Mouse (Mus musculus) frontal cortex, postnatal 25 days (tissue): ENCODE results near the gene Ctsw.
"Not testable (repeated sequence)": the region's sequence is repeated elsewhere in the genome, so short reads cannot be mapped to it uniquely, and the experiment has no call there.

Experiments used
- DNase-seq, 2 experiments: peaks; one replicate each; pipeline ENCODE4 v3.0.0; 2022; ENCODE audit warnings: low spot score in 2 of 2

The Ctsw gene

DNA sequence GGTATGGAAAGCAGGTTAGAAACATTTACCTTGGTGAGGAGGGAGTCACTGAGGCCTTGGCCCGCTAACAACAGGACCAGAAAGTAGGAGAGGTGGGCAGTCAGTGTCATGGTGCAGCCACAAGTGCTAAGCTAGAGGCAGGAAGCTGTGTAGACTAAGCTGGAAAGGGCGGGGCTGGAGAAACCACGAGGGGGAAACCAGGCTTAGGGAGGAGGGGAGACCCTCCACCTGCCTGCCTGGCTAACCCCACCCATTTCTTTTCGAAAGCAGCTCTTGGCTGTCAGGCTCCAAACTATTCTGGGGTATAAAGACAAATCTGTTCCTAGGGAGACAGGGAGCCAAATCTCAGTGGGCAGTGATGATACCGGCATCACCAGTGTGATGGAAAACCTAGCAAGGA is at the start of gene Ctsw:
Gene Ctsw, minus strand, starts transcription at position 134 of the 400 bp plus-strand sequence.
- no peak for DNase-seq

- no peak for DNase-seq
These were observed 48.7 kb upstream of the Ctsw start for GRCm38 (mm10) chr19:5516906-5517505.

- DNase-seq: no peak
These were observed 47.8 kb upstream of the Ctsw start for GRCm38 (mm10) chr19:5515840-5516777.

- DNase-seq: no peak
These were observed 44.7 kb upstream of the Ctsw start for GRCm38 (mm10) chr19:5513005-5513349.

DNA sequence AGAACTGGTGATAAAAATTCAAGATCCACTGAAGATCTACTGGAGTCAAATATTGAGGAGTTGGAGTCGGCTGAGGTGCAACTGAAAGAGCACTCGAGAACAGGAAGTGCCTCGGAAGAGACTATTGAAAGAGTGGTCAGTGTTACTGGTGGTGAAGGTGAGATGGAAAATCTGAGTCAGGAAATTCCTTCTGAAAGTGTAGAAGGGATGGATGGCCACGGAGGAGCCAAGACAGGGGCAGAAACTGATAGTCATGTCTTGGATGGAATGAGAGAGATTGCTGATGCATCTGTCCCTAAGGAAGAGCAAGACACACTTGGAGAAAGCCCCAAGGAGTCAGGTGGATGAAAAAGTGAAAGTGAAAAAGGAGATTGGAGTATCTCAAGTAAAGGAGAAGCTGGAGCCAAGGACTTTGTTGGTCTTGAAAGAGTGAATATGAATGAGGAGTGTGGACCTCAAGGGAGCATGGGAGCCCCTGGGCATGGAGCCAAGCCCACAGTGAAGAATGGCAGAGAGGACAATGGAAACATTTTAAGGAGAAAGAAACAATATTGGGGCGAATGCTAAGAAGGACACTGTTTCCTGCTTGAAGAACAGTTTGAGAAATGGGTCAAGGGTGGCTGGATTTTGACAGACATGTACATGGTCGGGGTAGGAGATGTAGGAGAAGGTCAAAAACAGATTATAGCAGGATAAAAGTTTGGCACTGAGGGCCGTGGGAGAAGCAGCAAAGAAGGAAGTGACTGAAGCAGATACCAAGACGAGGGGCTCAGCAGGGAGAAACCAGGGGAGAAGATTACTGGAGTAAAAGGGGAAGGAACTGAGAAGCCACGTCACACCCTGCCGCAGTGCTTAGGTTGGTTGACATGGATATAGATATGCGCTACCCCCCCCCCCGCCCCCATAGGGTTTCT is 44.0 kb upstream of the Ctsw start:
- DNase-seq: no peak

DNA sequence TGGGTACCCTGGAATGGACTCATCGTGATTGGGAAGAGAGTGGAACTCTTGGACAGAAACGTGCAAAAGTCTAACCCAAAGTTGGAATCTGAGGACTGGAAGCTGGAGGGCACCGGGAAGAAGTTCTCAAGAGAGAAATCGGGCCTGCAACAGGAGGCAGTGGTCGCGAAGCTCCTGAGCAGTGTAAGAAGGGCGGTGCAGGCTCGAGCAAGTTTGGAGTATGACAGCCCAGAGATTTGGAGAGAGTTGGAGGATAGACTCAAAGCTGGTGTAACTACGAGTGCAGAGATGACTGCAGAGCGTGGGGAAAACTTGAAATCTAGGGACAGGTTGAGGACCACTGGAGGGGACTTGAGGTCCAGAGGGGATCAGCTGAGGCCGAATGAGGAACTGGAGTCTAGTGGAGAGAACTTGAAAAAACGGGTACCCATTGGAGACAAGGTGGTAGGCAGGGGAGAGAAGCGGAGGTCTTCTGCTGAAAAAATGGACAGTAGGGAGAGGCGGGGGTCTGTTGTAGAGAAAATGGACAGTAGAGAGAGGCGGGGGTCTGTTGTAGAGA is 42.8 kb upstream of the Ctsw start:
- no peak for DNase-seq

DNA sequence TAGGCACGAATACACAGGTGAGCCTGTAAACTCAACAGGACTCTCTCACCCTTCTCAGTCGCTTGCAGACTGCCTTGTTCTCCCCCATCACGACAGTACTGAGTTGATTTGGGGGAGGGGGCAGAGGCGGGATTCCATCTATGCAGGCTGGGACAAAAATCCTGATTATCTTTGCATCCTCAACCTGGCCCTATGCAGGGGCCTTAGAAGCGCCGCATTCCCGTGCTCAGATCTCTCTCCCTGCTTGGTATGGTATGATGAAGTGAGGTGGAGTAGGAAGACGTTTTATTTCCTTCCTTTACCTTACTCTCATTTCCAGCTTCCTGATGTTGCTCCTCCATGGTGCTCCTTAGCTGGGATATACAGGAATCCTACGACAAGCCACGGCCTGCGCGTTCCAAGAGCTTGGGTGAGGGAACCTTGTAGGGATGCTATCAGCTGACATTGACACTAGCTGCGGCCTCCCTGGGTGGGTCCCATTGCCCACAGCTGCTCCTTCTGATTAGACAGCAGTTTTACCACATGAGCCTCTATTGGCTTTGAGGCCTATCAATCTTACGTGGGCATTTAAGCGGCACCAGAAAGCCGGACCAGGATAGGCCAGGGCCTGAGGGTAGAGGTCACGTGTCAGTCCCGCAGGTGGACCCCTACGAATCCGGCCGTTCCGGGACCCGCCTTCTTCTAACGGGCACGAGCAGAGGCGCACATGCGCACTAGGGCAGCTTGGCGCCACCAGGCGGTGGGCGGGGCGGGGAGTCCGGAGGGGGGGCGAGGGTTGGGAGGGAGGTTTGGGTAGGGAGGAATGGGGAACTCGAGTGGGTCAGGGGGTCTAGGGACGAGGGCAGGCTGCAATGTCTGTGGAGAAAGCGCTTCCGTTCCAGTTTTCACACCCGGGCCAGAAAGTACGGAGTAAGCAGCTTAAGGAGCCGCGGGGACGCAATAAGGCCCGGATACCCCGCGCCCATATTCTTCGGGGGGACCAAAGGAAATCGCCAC is 42.0 kb upstream of the Ctsw start, which contains the start of gene Snx32:
Gene Snx32, minus strand, starts transcription at position 508 of the 996 bp plus-strand sequence.
- DNase-seq: peak; percentile 91 to 98

- DNase-seq: no peak
These were observed 35.4 kb upstream of the Ctsw start, which contains the start of gene 1700020D05Rik for GRCm38 (mm10) chr19:5503687-5504086. TSS of gene 1700020D05Rik (minus strand) at chr19:5503787.

DNA sequence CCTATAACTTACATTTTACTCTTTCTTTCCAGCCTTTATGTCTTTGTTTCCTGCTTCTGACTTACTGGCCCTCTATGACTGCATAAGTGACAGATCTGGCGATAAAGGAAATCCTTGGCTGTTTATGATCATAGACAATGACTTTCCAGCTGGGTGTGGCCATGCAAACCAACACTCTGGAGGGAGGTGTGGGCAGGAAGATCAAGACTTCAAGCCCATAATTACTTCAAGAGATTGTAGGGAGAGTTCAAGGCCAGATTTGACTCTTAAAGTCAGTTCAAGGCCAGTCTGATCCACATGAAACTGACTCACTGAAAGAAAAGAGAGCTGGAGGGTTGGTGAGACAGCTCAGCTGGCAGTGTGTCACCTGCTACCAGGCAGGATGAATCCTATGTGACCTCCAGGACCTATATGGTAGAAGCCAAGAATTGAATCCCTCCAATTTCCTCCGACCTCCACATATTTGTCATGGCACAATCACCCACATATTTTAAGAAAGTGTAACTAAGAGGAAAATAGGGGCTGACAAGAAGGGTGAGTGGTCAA is 32.1 kb upstream of the Ctsw start:
- DNase-seq: no peak

DNA sequence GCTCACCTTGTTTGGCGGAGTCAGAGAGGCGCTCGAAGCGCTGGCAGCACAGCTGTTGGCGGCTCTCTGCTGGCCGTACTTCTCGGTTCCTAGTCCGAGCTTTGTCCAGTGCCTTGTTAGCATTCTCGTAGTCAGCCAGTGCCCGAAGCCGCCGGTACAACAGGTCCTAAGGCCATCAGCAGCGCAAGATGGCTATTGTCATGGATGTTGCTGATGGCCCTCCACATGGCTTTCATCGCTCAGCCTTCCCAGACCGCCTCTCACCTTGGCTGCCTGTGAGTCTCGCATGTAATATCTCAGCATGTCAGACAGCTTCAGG is 27.7 kb upstream of the Ctsw start:
- DNase-seq: no peak

DNA sequence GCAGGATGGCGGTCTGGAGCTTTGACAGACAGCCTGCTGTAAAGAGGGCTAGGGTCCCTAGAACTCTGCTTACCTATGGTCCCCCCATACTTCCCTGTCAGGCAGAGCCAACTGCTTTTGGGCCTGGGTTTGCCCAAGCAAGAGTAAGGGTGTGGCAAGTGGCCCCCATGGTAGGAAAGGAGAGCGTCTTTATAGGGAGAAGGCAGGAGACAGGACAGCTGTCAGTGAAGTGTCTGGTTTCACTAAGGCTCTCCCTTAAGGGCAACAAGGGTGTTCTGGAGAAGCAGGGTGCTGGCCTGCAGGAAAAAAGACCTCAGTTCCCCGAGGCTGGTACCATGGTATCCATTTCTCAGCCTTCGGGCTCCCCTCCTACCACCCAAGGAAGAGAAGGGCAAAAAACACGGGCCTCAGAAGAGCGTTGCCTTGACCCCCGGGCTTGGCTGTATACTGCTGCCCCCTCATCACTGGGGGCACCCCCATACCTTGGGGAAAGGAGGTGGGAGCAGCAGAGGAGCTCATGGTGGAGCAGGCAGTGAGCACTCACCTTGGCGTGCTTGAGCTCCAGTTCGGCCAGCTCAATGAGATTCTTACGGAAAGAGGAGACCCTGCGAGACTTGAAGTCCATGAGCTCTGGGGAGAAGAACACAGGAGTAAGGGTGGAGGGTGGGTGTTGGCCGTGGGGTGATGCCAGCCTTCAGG is 27.2 kb upstream of the Ctsw start:
- no peak for DNase-seq

DNA sequence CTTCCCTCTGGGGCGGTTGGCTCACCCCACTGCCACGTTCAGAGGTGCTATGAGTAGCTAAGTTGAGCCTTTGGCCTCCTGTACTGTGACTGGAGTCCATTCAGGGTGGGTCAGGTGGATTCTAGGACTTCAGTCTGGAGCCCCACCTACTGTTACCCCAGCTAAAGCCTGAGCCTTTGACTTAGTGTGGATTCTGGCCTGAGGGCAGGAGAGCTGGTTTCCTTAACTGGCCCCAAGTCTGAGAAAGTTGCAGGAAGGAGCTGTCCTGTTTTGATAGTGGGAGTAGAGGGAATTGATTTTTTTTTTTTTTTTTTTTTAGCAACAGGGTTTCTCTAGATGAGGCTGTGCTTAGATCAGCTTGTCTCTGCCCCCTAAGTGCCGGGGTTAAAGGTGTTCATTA is 26.0 kb upstream of the Ctsw start:
- DNase-seq: no peak

DNA sequence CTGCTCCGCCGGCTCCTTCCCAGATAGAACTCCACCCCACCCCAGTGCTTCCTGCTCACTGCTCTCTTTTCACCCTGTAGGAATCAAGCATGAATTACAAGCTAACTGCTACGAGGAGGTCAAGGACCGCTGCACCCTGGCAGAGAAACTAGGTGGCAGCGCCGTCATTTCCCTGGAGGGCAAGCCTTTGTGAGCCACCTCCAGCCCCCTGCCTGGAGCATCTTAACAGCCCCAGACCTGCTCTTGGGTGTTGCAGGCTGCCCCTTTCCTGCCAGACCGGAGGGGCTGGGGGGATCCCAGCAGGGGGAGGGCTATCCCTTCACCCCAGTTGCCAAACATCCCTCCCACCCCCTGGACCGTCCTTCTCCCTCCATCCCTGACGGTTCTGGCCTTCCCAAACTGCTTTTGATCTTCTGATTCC is 25.0 kb upstream of the Ctsw start:
- DNase-seq: not testable (repeated sequence)

GRCm38 (mm10) chr19:5492641-5493040 is 24.3 kb upstream of the Ctsw start:
- DNase-seq: no peak

DNA sequence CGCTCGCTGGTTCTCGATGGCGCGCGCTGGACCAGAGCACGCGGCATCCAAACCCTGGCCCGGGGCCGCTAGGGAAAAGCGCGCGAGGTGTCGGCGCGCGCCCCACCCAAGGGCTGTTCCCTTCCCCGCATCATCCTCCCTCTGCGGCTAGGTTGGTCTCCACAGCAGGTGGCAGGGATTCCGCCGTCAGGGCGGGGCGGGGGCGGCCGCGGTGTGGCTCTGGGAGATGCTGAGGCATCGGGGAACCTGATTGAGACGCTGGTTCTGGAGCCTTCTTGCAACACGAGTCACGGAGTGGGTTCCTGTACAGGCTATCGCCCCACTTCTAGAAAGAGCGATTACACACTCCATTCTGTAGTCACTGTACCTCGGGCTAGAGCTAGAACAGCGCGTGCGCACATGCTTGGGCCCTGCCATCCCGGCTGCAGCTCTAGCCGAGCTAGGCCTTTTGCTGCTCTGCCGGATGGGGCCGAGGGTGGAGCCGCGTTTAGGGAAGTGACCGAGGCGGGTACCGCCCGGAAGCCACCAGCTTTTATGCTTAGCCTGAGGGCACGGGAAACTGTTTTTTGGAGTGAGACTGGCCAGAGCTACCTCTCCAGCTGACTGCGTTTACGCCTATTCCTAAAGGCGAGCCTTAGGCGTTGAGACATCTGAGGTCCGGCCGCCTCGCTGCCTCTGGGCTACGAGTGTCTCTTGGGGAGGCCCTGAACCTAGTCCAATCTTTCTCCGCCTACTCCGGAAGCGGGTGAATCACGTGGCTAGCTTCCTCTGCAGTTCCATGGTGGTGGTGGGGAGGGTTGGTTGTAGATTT is 22.8 kb upstream of the Ctsw start:
- peak; percentile 54 to 64 for DNase-seq

- peak; percentile 88 to 93 for DNase-seq
These were observed 22.1 kb upstream of the Ctsw start, which contains the start of gene Cfl1 for GRCm38 (mm10) chr19:5490313-5490897. TSS of gene Cfl1 (plus strand) at chr19:5490455.

DNA sequence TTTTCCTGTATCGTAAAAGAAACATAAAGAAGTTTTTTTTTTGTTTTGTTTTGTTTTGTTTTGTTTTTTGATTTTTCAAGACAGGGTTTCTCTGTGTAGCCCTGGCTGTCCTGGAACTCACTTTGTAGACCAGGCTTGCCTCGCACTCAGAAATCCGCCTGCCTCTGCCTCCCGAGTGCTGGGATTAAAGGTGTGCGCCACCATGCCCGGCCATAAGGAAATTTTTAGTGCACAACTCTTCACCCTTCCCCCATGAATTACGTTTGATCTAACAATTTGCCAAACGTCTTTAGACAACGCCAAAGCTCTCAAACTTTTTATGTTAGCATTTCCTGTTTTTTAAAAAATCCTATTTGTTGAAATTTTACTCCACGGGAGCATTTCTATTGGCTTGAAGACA is 21.4 kb upstream of the Ctsw start:
- DNase-seq: not testable (repeated sequence)

DNA sequence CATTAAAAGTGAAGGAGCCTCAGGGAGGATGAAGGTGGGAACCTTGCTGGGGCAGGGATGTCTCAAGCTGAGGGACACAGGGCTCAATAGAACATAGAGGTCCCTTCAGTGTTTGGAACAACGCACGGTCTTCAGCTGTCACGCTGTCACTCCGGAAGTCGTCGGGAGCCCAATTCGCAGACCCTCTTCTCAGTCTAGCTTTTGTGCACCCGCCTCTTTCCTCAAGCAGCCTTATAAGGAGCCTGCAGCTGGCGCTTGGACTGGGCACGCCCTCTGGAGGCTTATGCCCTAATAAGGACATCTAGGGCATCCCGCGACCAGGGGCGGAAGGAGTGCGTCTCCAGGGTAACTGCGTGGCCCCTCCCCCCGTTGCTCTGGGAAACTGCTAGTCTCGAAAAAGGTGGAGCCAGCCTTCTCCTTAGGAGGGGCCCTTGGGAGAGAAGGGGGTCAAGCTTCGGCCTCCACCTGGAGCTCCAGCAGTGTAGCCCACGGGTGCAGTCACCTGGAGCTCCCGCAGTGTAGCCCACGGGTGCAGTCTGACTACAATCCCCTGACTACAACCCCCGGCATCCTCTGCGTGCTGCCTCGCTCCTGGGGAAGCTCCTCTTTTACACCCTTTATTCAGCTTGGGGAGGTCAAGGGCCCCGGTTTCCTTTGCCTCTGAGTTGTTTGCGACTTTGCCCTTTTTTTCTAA is 20.7 kb upstream of the Ctsw start:
- DNase-seq: peak; percentile 97
